Mouse (Mus musculus): ENCODE results near the gene Smurf1. TPM values are rescaled to one million over a fixed set of nuclear protein-coding genes. Genes with fewer than 3 reads are reported as not detected.

Smurf1 gene
- total and polyA plus RNA-seq, 3 experiments: 1.3 to 4.1 (median 2.1) TPM

GRCm38 (mm10) chr5:144875892-144876291, 89.8 kb downstream of the Smurf1 start:
- H3K36me3 ChIP-seq (replicated peaks): no peaks in the 10 kb centered on the region
- no peaks in the 10 kb centered on the region for H3K9me3 ChIP-seq (replicated peaks)
- no peak overlapping the region for H3K4me3 ChIP-seq (ENCODE audit: low read depth, low read length)
- no peaks in the 10 kb centered on the region for H3K4me1 ChIP-seq (ENCODE audit: insufficient read depth, low read depth, low read length)
- TF ChIP-seq POLR2AphosphoS5 (IDR thresholded peaks at IDR 0.05; ENCODE audit: insufficient replicate concordance, low read depth, low read length) (no peak), CTCF (IDR thresholded peaks at IDR 0.05; ENCODE audit: low read depth, low read length) (peak; percentile 99)
- DNase-seq (ENCODE audit: low spot score): peak; percentile 43
- ATAC-seq (ENCODE audit: extremely low read depth, insufficient number of reproducible peaks, low FRiP score, poor library complexity, severe bottlenecking): peak; percentile 55
- peaks cover 11% of the 10 kb centered on the region; the same call in 1 of the 2 replicates for H3K27me3 ChIP-seq (ENCODE audit: insufficient read depth, low read length)

DNA sequence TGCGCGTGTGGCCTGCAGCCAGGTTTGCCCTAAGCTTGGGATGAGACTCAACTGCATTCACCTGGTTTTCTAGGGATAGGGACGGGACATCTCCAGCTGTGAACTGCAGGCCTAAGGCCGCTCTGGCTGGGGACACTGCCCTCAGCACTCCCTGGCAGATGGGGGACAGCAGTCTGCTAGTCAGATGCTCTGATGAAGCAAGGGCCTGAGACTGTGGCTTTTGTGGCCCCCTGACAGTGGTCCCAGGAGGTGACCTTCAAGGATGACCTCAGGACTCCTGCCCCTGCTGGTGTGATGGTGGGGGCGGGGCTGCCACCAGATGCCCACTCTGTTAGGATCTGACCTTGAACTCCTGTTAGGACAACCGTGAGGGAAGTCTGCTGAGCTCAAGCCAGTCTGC, 90.4 kb downstream of the Smurf1 start:
- H3K27me3 ChIP-seq (ENCODE audit: insufficient read depth, low read length): peaks cover 11% of the 10 kb centered on the region; the same call in 1 of the 2 replicates
- H3K4me1 ChIP-seq (ENCODE audit: insufficient read depth, low read depth, low read length): no peaks in the 10 kb centered on the region
- H3K36me3 ChIP-seq (replicated peaks): no peaks in the 10 kb centered on the region
- no peaks in the 10 kb centered on the region for H3K9me3 ChIP-seq (replicated peaks)
- no peak overlapping the region for H3K4me3 ChIP-seq (ENCODE audit: low read depth, low read length)
- DNase-seq (ENCODE audit: low spot score) (no peak), ATAC-seq (ENCODE audit: extremely low read depth, insufficient number of reproducible peaks, low FRiP score, poor library complexity, severe bottlenecking) (no peak)
- TF ChIP-seq TAL1 (conservative IDR thresholded peaks at IDR 0.05; ENCODE audit: low read depth, low read length) (no peak), GATA2 (IDR thresholded peaks at IDR 0.05; ENCODE audit: borderline replicate concordance, low read depth, low read length) (no peak), GATA1 (IDR thresholded peaks at IDR 0.05; ENCODE audit: borderline replicate concordance, low read length) (no peak), CTCF (IDR thresholded peaks at IDR 0.05; ENCODE audit: low read depth, low read length) (no peak), POLR2AphosphoS5 (IDR thresholded peaks at IDR 0.05; ENCODE audit: insufficient replicate concordance, low read depth, low read length) (no peak)

- ATAC-seq (ENCODE audit: extremely low read depth, insufficient number of reproducible peaks, low FRiP score, poor library complexity, severe bottlenecking): no peak
- no peaks in the 10 kb centered on the region for H3K4me1 ChIP-seq (ENCODE audit: insufficient read depth, low read depth, low read length)
- no peak overlapping the region for H3K4me3 ChIP-seq (ENCODE audit: low read depth, low read length)
- DNase-seq (ENCODE audit: low spot score): no peak
- H3K36me3 ChIP-seq (replicated peaks): no peaks in the 10 kb centered on the region
- H3K27me3 ChIP-seq (ENCODE audit: insufficient read depth, low read length): peaks cover 11% of the 10 kb centered on the region; the same call in 1 of the 2 replicates
- no peaks in the 10 kb centered on the region for H3K9me3 ChIP-seq (replicated peaks)
- TF ChIP-seq POLR2AphosphoS5 (IDR thresholded peaks at IDR 0.05; ENCODE audit: insufficient replicate concordance, low read depth, low read length): no peak
- no peak for TF ChIP-seq CTCF (IDR thresholded peaks at IDR 0.05; ENCODE audit: low read depth, low read length)
- TF ChIP-seq GATA2 (IDR thresholded peaks at IDR 0.05; ENCODE audit: borderline replicate concordance, low read depth, low read length): no peak
- no peak for TF ChIP-seq GATA1 (IDR thresholded peaks at IDR 0.05; ENCODE audit: borderline replicate concordance, low read length)
- TF ChIP-seq TAL1 (conservative IDR thresholded peaks at IDR 0.05; ENCODE audit: low read depth, low read length): no peak
These were observed 92.8 kb downstream of the Smurf1 start for GRCm38 (mm10) chr5:144872867-144873266.

DNA sequence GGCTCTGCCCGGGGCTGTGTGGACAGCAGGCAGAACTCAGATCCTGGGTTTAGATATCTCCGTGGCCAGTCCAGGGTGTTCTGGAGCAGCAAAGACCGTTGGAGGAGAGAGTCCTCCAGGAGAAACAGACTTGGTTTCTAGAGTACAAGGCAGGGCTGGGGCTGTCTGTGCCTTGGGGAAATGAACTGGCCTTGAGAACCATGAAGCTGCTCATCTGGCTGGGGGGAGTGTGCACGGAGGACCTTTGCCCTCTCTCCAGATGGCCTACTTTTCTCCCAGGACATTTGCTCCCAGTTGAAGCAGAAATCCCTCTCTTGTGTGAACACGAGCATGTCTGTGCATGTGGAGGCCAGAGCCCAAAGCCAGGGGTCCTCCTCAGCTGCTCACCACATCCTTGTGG, 93.3 kb downstream of the Smurf1 start:
- TF ChIP-seq CTCF (IDR thresholded peaks at IDR 0.05; ENCODE audit: low read depth, low read length) (no peak), POLR2AphosphoS5 (IDR thresholded peaks at IDR 0.05; ENCODE audit: insufficient replicate concordance, low read depth, low read length) (no peak), TAL1 (conservative IDR thresholded peaks at IDR 0.05; ENCODE audit: low read depth, low read length) (no peak), GATA2 (IDR thresholded peaks at IDR 0.05; ENCODE audit: borderline replicate concordance, low read depth, low read length) (no peak), GATA1 (IDR thresholded peaks at IDR 0.05; ENCODE audit: borderline replicate concordance, low read length) (no peak)
- Histone ChIP-seq H3K36me3 (replicated peaks) (no peaks in the 10 kb centered on the region), H3K4me3 (ENCODE audit: low read depth, low read length) (no peak overlapping the region), H3K27me3 (ENCODE audit: insufficient read depth, low read length) (peaks cover 10% of the 10 kb centered on the region; the same call in 1 of the 2 replicates), H3K9me3 (replicated peaks) (no peaks in the 10 kb centered on the region), H3K4me1 (ENCODE audit: insufficient read depth, low read depth, low read length) (no peaks in the 10 kb centered on the region)
- DNase-seq (ENCODE audit: low spot score) (no peak), ATAC-seq (ENCODE audit: extremely low read depth, insufficient number of reproducible peaks, low FRiP score, poor library complexity, severe bottlenecking) (no peak)

DNA sequence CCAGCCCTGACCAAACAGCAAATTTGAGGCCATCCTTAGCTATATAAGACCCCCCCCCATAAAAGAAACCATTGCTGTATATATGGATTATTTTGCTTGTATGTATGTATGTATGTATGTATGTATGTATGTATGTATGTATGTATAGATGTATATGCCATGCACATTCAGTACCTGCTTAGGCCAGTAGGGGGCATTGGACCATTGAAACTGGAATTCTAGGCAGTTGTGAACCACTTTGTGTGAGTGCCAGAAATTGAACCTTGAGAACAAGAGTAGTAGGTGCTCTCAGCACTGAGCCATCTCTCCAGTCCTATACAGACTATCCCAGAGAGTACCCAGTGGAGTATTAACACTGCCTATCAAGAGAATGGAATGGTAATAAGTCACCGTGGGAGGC, 93.9 kb downstream of the Smurf1 start:
- Histone ChIP-seq H3K9me3 (replicated peaks) (no peaks in the 10 kb centered on the region), H3K4me1 (ENCODE audit: insufficient read depth, low read depth, low read length) (no peaks in the 10 kb centered on the region), H3K4me3 (ENCODE audit: low read depth, low read length) (no peak overlapping the region), H3K36me3 (replicated peaks) (no peaks in the 10 kb centered on the region), H3K27me3 (ENCODE audit: insufficient read depth, low read length) (peaks cover 4% of the 10 kb centered on the region; the same call in 1 of the 2 replicates)
- DNase-seq (ENCODE audit: low spot score): no peak
- no peak for ATAC-seq (ENCODE audit: extremely low read depth, insufficient number of reproducible peaks, low FRiP score, poor library complexity, severe bottlenecking)
- TF ChIP-seq POLR2AphosphoS5 (IDR thresholded peaks at IDR 0.05; ENCODE audit: insufficient replicate concordance, low read depth, low read length) (no peak), GATA1 (IDR thresholded peaks at IDR 0.05; ENCODE audit: borderline replicate concordance, low read length) (no peak), TAL1 (conservative IDR thresholded peaks at IDR 0.05; ENCODE audit: low read depth, low read length) (no peak), GATA2 (IDR thresholded peaks at IDR 0.05; ENCODE audit: borderline replicate concordance, low read depth, low read length) (no peak), CTCF (IDR thresholded peaks at IDR 0.05; ENCODE audit: low read depth, low read length) (0 out of 2 replicates have a peak, but pooled peaks have one; percentile 13)

DNA sequence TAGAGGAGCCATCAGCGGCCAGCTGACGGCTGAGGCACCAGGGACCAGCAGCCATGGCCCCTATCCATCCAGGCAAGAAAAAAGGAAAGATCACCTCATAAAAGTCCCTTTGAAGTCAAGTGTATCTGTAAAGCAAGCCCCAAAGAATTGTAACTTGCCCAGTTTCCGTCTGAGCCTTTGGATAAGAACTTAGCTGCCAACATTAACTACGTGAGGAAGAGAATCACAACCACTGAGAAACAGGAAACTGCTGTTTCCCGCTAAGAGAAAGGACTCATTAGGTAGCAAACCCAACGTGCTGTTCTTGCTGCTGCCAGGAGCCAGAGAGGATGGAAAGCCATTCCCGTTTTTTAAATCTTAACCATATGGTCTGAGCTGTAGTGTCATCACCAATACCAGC, 94.9 kb downstream of the Smurf1 start:
- Histone ChIP-seq H3K9me3 (replicated peaks) (no peaks in the 10 kb centered on the region), H3K4me1 (ENCODE audit: insufficient read depth, low read depth, low read length) (no peaks in the 10 kb centered on the region), H3K36me3 (replicated peaks) (no peaks in the 10 kb centered on the region), H3K4me3 (ENCODE audit: low read depth, low read length) (no peak overlapping the region), H3K27me3 (ENCODE audit: insufficient read depth, low read length) (peaks cover 2% of the 10 kb centered on the region; the same call in 1 of the 2 replicates)
- ATAC-seq (ENCODE audit: extremely low read depth, insufficient number of reproducible peaks, low FRiP score, poor library complexity, severe bottlenecking) (no peak), DNase-seq (ENCODE audit: low spot score) (no peak)
- TF ChIP-seq GATA1 (IDR thresholded peaks at IDR 0.05; ENCODE audit: borderline replicate concordance, low read length) (no peak), CTCF (IDR thresholded peaks at IDR 0.05; ENCODE audit: low read depth, low read length) (no peak), POLR2AphosphoS5 (IDR thresholded peaks at IDR 0.05; ENCODE audit: insufficient replicate concordance, low read depth, low read length) (no peak), TAL1 (conservative IDR thresholded peaks at IDR 0.05; ENCODE audit: low read depth, low read length) (no peak), GATA2 (IDR thresholded peaks at IDR 0.05; ENCODE audit: borderline replicate concordance, low read depth, low read length) (no peak)

Measured in G1E (cell line).